Mouse (Mus musculus) forebrain, embryonic 10.5 days (tissue): ENCODE data around the gene Anapc16. TPM values are rescaled to one million over a fixed set of nuclear protein-coding genes. Genes with fewer than 3 reads are reported as not detected.

Experiments
- DNase-seq: peaks from one replicate; pipeline ENCODE4 v3.0.0-alpha.2; 2017; ENCODE audit warnings: low spot score; ENCODE audit errors: extremely low spot score
- H3K27ac ChIP-seq: fragments of 300-500 bp; sonication (generic); 2 replicates; pipeline ENCODE4 v1.5.1; 2016; ENCODE audit warnings: mild to moderate bottlenecking
- H3K27me3 ChIP-seq: fragments of 300-500 bp; sonication (generic); 2 replicates; pipeline ENCODE4 v1.6.1; 2016; ENCODE audit warnings: mild to moderate bottlenecking; ENCODE audit not compliant: poor library complexity, severe bottlenecking
- H3K36me3 ChIP-seq: fragments of 300-500 bp; sonication (generic); replicated peaks from 2 replicates; pipeline ENCODE4 v1.6.1; 2016; ENCODE audit warnings: mild to moderate bottlenecking, moderate library complexity
- H3K4me1 ChIP-seq: fragments of 300-500 bp; sonication (generic); 2 replicates; pipeline ENCODE4 v1.6.1; 2016
- H3K4me3 ChIP-seq: fragments of 300-500 bp; sonication (generic); 2 replicates; pipeline ENCODE4 v1.5.1; 2016; ENCODE audit warnings: mild to moderate bottlenecking, moderate library complexity
- H3K9me3 ChIP-seq: fragments of 300-500 bp; sonication (generic); 2 replicates; pipeline ENCODE4 v1.6.1; 2016; ENCODE audit warnings: mild to moderate bottlenecking, moderate library complexity
- WGBS: fragments of 180-500 bp; shearing (Covaris S2); methylation state at CpG from one replicate; pipeline ENCODE4 v1.1.7; 2016; 5-methylcytosine and 5-hydroxymethylcytosine counted together
- polyA plus RNA-seq: library from polyadenylated mRNA; unstranded; fragments of >200 nt; fragmentation: Nextera tagmentation; extraction: Ambion mirVana; gene quantifications from 2 replicates; pipeline ENCODE4 v1.2.1, GENCODE M21; 2016

Gene Anapc16
- 96.8 and 108 TPM in 2 replicates for polyA plus RNA-seq

DNA sequence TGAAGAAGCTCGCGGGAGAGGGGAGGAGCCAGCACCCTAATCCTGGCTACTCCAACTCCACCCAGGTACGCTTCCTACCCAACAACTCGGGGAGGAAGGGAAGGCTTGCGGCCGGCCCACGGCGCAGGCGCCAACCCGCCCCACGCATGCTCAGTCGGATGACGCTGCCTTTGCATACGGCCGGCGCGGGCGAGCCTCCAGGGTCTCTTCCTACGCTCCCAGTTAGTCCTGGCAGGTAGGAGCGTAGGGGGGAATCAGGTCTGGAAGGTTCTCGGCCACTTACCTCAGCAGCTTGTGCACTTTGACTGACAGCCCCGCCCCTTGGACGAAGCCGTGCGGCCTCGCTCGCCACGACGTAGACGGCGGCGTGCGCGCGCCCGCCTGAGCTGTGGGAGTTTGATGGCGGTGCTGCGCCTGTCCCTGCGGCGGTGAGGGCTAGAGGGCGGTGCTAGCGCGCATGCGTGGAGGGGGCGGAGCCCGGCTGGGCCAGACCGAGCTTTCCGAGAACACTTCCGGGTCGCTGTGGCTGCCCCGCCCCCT, at the start of gene Anapc16, which contains the start of gene Ascc1:
Anapc16 (minus strand) TSS at position 463 of the 540 bp plus-strand sequence.
Ascc1 (plus strand) TSS at position 133 of the 540 bp plus-strand sequence.
- Histone ChIP-seq H3K36me3 (peaks cover 29% of the 10 kb centered on the region), H3K4me3 (peak within 1 kb of the TSS; percentile 70), H3K27ac (peak within 1 kb of the TSS; percentile 96), H3K9me3 (no peaks in the 10 kb centered on the region), H3K4me1 (peaks cover 29% of the 10 kb centered on the region), H3K27me3 (no peaks in the 10 kb centered on the region)
- 0% methylated on average over 51 of the region's 51 CpGs for WGBS
- DNase-seq: peak; percentile 99

DNA sequence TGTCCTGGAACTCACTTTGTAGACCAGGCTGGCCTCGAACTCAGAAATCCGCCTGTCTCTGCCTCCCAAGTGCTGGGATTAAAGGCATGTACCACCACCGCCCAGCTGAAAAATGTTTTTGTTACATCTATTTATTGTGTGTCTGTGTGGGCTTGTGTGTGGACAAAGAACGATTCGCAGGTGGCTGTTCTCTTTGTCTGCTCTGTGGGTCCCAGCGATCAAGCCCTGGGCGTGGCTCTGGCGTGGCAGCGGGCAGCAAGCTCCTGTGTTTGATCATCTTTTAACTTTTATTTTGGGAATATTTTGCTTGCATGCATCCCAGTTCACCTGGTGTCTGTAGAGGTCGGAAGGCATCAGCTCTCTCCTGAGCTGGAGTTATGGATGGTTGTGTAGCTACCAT, 47.6 kb upstream of the Anapc16 start:
- peaks cover 17% of the 10 kb centered on the region for H3K36me3 ChIP-seq
- H3K4me3 ChIP-seq: no peak overlapping the region
- no peak overlapping the region for H3K27ac ChIP-seq
- DNase-seq: no peak
- H3K27me3 ChIP-seq: no peaks in the 10 kb centered on the region
- no peaks in the 10 kb centered on the region for H3K9me3 ChIP-seq
- no peaks in the 10 kb centered on the region for H3K4me1 ChIP-seq
- 95% methylated on average over 10 of the region's 10 CpGs for WGBS

DNA sequence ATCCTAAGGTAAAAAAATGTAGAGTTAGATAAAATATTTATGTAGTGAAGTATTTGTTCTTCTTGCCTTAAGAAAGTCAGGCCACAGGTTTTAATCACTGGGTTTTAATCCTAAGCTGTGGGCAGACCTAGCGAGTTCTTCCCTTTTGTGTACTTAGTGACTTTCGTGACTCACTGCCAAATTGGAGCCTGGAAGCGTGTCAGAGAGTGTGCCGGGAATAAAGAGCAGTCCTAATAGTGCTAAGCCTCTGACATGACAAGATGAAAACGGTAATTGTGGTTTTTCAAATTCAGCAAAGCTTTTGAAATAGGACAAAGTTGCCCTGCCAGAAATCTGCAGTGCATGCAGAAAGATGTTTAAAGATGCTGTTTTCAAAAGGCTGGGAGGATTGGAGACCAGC, 43.8 kb upstream of the Anapc16 start:
- Histone ChIP-seq H3K27me3 (no peaks in the 10 kb centered on the region), H3K27ac (no peak overlapping the region), H3K9me3 (no peaks in the 10 kb centered on the region), H3K4me1 (no peaks in the 10 kb centered on the region), H3K4me3 (no peak overlapping the region), H3K36me3 (peaks cover 17% of the 10 kb centered on the region)
- no peak for DNase-seq
- 47% methylated on average over 5 of the region's 5 CpGs for WGBS

DNA sequence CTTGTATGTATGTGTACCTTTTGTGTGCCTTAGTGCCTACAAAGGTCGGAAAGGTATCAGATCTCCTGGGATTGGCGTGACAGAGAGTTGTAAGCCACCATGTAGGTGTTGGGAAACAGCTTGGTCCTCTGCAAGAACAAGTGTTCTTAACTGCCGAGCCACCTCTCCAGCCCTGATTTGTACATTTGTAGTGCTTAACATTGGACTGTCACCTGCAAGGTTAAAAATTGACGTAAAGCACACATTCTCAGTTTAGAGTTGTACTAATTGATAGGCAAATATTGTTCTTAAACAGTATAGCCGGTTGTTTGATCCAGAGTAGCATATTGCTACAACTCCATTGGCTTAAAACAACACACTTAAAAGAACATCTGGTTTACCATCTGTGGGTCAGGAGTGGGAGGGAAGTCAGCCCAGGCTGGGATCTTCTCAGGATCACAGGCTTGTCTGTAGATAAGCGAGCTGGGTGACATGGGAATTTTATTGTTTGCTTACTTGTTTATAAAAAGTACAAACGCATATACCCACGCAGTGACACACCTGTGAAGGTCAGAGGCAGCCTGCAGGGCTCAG, 39.5 kb upstream of the Anapc16 start:
- DNase-seq: no peak
- WGBS: 89% methylated on average over 8 of the region's 8 CpGs
- no peaks in the 10 kb centered on the region; the same call in 1 of the 2 replicates for H3K36me3 ChIP-seq
- no peaks in the 10 kb centered on the region for H3K4me1 ChIP-seq
- no peak overlapping the region for H3K27ac ChIP-seq
- no peaks in the 10 kb centered on the region for H3K9me3 ChIP-seq
- H3K27me3 ChIP-seq: no peaks in the 10 kb centered on the region
- H3K4me3 ChIP-seq: no peak overlapping the region

DNA sequence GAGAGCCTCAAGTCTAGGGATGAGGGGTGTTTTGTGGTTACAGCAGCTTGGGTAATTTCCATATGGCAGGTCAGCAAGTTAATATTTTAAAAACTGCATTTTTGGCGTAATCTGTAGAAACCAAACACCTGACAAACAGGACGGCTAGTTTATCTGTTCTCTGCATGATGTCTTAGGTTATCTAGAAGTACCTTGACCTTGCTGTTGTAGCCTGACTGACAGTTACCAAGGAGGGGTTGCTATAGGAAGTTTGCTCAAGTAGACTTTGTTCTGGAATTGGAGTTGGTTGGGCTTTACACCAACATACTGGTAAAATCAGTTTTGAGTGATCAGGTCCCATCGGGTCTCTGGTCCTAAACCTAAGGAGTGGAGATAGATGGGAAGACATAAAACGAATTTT, 32.8 kb upstream of the Anapc16 start:
- no peak overlapping the region for H3K4me3 ChIP-seq
- H3K27ac ChIP-seq: no peak overlapping the region
- H3K9me3 ChIP-seq: no peaks in the 10 kb centered on the region
- no peaks in the 10 kb centered on the region for H3K27me3 ChIP-seq
- no peak for DNase-seq
- H3K36me3 ChIP-seq: no peaks in the 10 kb centered on the region
- H3K4me1 ChIP-seq: peaks cover 21% of the 10 kb centered on the region
- 80% methylated on average over 4 of the region's 4 CpGs for WGBS

DNA sequence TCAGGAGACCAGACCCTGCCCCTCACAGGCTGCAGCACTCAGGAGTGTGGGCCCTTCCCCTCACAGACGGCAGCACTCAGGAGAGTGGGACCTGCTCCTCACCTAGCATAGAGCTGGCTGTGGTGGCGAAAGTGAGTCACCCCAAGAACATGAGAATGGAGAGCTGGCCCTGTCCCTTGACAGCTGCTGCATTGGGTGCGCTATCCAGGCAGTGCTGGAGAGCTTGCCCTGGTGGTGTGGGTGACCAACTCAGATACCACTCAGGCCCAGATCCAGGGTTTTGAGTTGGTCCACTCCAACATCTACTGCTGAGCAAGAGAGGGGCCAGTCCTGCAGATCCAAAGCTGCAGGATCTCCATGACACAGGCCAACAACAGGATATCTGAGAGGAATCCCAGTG, 31.7 kb upstream of the Anapc16 start:
- Histone ChIP-seq H3K36me3 (no peaks in the 10 kb centered on the region), H3K4me3 (no peak overlapping the region), H3K27me3 (no peaks in the 10 kb centered on the region), H3K27ac (no peak overlapping the region), H3K4me1 (peaks cover 21% of the 10 kb centered on the region), H3K9me3 (no peaks in the 10 kb centered on the region)
- DNase-seq: no peak
- 85% methylated on average over 3 of the region's 3 CpGs for WGBS

DNA sequence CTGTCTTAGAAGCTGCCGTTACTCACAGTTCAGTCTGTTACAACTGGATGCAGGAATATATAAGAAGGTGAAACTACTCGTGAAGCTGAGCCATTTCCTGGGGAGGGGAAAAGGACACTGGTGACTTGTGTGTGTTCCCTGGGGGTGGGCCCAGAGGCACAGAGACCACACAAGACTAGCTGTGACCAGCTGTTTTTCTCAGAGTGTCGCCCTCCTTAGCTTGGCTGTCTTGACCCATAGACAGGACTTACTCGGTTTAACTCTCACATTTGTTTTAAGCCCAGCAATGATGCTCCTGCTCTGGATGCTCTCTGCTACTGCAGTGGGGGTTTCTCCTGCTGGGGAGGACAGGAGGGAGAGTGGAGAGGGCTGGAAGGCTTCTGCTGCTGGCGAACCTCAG, 30.1 kb upstream of the Anapc16 start:
- Histone ChIP-seq H3K4me3 (no peak overlapping the region), H3K27ac (no peak overlapping the region)
- no peak for DNase-seq

DNA sequence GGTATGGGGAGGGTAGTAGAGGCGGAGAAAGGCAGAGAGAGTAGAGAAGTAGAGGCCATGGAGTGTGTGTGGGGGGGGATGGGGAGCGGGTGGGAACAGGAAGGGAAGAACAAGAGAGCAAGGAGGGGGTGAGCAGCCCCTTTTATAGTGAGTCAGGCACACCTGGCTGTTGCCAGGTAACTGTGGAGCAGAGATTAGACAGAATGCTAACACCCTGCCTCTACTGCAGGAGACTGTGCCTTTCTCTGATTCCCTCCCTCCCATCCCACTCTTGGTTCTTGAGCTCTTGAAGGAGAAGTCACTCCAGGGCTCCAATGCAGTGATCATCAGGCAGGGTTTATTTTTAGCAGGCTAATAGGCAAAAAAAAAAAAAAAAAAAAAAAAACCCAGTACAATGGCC, 29.7 kb upstream of the Anapc16 start:
- no peak for DNase-seq
- peak overlapping the region; percentile 66 for H3K27ac ChIP-seq

More for the DNA sequence above, 30.1 kb upstream of the Anapc16 start:
- no peaks in the 10 kb centered on the region for H3K36me3 ChIP-seq
- peaks cover 33% of the 10 kb centered on the region for H3K4me1 ChIP-seq
- WGBS: 51% methylated on average over 5 of the region's 5 CpGs
- no peaks in the 10 kb centered on the region for H3K27me3 ChIP-seq
- H3K9me3 ChIP-seq: no peaks in the 10 kb centered on the region

DNA sequence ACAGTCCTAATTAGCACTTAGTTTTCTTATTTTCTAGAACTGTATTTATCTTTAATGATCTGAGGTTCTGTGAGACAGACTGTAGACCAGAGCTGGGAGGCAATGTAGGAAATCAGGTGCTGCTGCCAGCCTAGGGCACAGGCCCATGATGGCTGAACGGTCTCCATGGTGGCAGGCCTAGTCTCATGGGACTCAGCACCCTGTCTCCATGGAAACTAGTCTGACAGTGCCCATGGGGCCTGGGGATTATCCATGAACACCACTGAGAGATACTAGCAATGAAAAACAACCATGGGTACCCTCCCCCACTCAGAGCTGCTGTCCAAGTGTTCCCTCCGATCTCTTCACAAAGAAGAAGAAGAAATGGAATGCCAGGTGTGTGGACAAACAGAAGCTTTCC, 29.1 kb upstream of the Anapc16 start:
- DNase-seq: peak; percentile 24
- Histone ChIP-seq H3K9me3 (no peaks in the 10 kb centered on the region), H3K4me1 (peaks cover 44% of the 10 kb centered on the region), H3K36me3 (no peaks in the 10 kb centered on the region), H3K27me3 (no peaks in the 10 kb centered on the region), H3K4me3 (no peak overlapping the region), H3K27ac (peak overlapping the region; percentile 66)
- 85% methylated on average over 2 of the region's 2 CpGs for WGBS

More for the DNA sequence above, 29.7 kb upstream of the Anapc16 start:
- Histone ChIP-seq H3K36me3 (no peaks in the 10 kb centered on the region), H3K27me3 (no peaks in the 10 kb centered on the region), H3K9me3 (no peaks in the 10 kb centered on the region), H3K4me3 (no peak overlapping the region), H3K4me1 (peaks cover 37% of the 10 kb centered on the region)
- 45% methylated on average over 2 of the region's 2 CpGs for WGBS

DNA sequence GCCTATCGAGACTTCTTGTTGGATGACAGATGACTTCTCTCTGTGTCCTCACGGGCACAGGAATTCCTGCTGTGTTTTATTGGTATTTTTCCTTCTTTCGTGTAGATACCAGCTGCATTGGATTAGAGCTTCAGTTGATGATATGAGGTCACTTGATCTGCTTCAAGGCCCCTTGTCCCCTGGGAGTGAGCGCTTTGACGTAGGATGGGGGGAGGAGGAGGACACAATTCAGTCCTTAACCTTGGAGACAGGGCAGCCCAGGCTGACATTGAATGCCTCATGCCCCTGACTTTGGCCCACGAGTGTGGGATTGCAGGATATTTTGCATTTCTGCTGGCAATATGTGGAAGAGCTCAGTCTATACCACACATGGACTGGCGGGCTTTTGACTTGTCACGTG, 28.6 kb upstream of the Anapc16 start:
- Histone ChIP-seq H3K4me1 (peaks cover 48% of the 10 kb centered on the region), H3K36me3 (no peaks in the 10 kb centered on the region), H3K9me3 (no peaks in the 10 kb centered on the region), H3K4me3 (no peak overlapping the region), H3K27ac (no peak overlapping the region), H3K27me3 (no peaks in the 10 kb centered on the region)
- 85% methylated on average over 8 of the region's 8 CpGs for WGBS
- DNase-seq: no peak

DNA sequence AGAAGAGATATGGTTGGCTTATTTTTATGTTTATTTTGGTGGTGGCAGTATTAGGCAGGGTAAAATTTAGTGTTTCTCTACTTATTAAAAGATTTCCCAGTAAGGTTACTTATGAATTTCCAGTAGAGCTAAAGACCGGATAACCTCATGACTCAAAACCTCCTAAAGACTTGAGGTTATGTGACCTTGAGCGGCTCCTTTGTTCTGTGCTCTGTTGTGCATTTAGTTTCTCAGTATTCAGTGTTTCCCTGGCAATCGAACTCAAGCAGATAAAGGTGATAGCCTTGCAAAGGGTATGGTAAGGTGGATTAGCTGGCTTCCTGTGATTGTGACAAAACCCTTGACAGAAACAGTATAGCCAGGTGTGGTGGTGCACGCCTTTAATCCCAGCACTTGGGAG, 26.5 kb upstream of the Anapc16 start:
- Histone ChIP-seq H3K27ac (no peak overlapping the region), H3K9me3 (no peaks in the 10 kb centered on the region), H3K4me1 (peaks cover 52% of the 10 kb centered on the region), H3K27me3 (no peaks in the 10 kb centered on the region), H3K36me3 (no peaks in the 10 kb centered on the region), H3K4me3 (no peak overlapping the region)
- WGBS: 87% methylated on average over 4 of the region's 4 CpGs
- DNase-seq: no peak

DNA sequence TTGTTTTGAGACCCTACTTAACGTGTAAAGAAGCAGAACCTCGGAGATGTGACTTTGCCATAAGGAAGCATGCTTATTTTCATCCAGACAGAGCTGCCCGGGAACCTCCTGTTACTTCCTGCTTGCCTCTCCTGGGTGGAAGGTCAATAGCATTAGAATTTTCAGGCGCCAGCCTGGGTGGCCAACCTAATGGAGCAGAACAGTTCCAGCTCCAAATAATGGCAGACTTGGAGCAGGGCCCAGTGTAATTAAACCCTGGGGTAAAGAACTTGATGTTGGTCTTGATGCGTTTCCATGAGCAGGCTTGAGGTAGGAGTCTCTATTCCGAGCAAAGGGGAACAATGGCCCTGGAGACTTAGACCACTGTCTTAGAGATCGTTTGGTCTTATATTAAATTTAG, 26.0 kb upstream of the Anapc16 start:
- Histone ChIP-seq H3K4me1 (peaks cover 52% of the 10 kb centered on the region), H3K4me3 (no peak overlapping the region), H3K27me3 (no peaks in the 10 kb centered on the region), H3K9me3 (no peaks in the 10 kb centered on the region), H3K27ac (peak overlapping the region; percentile 27; the same call in 1 of the 2 replicates), H3K36me3 (no peaks in the 10 kb centered on the region)
- no peak for DNase-seq
- WGBS: 84% methylated on average over 7 of the region's 7 CpGs

DNA sequence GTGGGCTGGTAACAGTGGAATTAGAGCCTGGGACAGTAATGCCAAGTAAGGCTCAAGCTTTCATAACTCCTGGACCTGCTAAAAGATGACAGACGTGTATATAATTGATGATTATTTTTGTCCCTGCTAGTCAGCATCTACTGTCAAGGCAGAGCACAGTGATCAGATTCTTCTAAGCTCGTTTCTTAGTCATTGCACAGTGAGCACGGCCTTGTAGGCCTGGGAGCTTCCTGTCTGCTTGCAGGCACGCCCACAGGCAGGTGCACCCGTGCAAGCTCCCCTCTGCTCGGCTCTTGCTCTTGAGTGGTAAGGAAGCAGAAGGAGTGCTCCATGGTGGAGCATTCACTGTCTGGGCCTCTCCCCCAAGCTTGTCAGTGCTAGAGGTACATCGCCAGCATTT, 25.2 kb upstream of the Anapc16 start:
- H3K27me3 ChIP-seq: no peaks in the 10 kb centered on the region
- H3K36me3 ChIP-seq: 0 out of 2 replicates have a peak, but pooled peaks cover 7% of the 10 kb centered on the region
- WGBS: 81% methylated on average over 7 of the region's 7 CpGs
- peaks cover 49% of the 10 kb centered on the region for H3K4me1 ChIP-seq
- peak overlapping the region; percentile 27; the same call in 1 of the 2 replicates for H3K27ac ChIP-seq
- no peak for DNase-seq
- H3K9me3 ChIP-seq: no peaks in the 10 kb centered on the region
- no peak overlapping the region for H3K4me3 ChIP-seq
